Mouse (Mus musculus): Measurements from ENCODE around the gene Ccnyl1. TPM values are rescaled to one million over a fixed set of nuclear protein-coding genes. Genes with fewer than 3 reads are reported as not detected.

The Ccnyl1 gene
- polyA plus RNA-seq, 2 experiments = 1.4 to 4.2 TPM

GRCm38 (mm10) chr1:64712006-64712760 lies 21.9 kb downstream of the Ccnyl1 start:
- Histone ChIP-seq H3K9ac (replicated peaks) (no peak overlapping the region), H3K36me3 (replicated peaks; ENCODE audit: control insufficient read depth, insufficient read depth, low read depth) (no peaks in the 10 kb centered on the region), H3K4me3 (ENCODE audit: insufficient read depth in 1 of 2, low read depth in 2 of 2, low read length in 2 of 2) (no peak overlapping the region), H3K9me3 (ENCODE audit: control insufficient read depth, low read length) (no peaks in the 10 kb centered on the region), H3K4me2 (ENCODE audit: low read depth) (no peak overlapping the region), H3K4me1 (replicated peaks; ENCODE audit: control insufficient read depth in 2 of 2, insufficient read depth in 2 of 2, low read length in 1 of 2) (peaks cover 6 to 7% of the 10 kb centered on the region in 2 experiments), H3K27me3 (ENCODE audit: control insufficient read depth, insufficient read depth, low read length) (no peaks in the 10 kb centered on the region), H3K27ac (no peak overlapping the region)
- no peak for TF ChIP-seq EP300 (IDR thresholded peaks at IDR 0.05; ENCODE audit: low read depth)
- TF ChIP-seq CTCF (IDR thresholded peaks at IDR 0.05; ENCODE audit: low read depth) = no peak
- no peak for ATAC-seq (ENCODE audit: insufficient read depth)
- 82% methylated on average over 14 of the region's 14 CpGs for WGBS (ENCODE audit: insufficient replicate concordance)
- DNase-seq (ENCODE audit: low read depth in 3 of 3, low spot score in 3 of 3) = no peak

- Histone ChIP-seq H3K27ac (no peak overlapping the region), H3K4me3 (ENCODE audit: insufficient read depth in 1 of 2, low read depth in 2 of 2, low read length in 2 of 2) (no peak overlapping the region), H3K36me3 (replicated peaks; ENCODE audit: control insufficient read depth, insufficient read depth, low read depth) (no peaks in the 10 kb centered on the region), H3K4me2 (ENCODE audit: low read depth) (no peak overlapping the region), H3K9me3 (ENCODE audit: control insufficient read depth, low read length) (no peaks in the 10 kb centered on the region), H3K4me1 (replicated peaks; ENCODE audit: control insufficient read depth in 2 of 2, insufficient read depth in 2 of 2, low read length in 1 of 2) (peaks cover 4 to 6% of the 10 kb centered on the region in 2 experiments), H3K27me3 (ENCODE audit: control insufficient read depth, insufficient read depth, low read length) (no peaks in the 10 kb centered on the region), H3K9ac (replicated peaks) (peak overlapping the region; percentile 9; the same call in 1 of the 2 replicates)
- DNase-seq (ENCODE audit: low read depth in 3 of 3, low spot score in 3 of 3) = no peak
- ATAC-seq (ENCODE audit: insufficient read depth) = peak; percentile 75; the same call in 1 of the 2 replicates
- 51% methylated on average over 2 of the region's 2 CpGs for WGBS (ENCODE audit: insufficient replicate concordance)
- TF ChIP-seq CTCF (IDR thresholded peaks at IDR 0.05; ENCODE audit: low read depth) (no peak), EP300 (IDR thresholded peaks at IDR 0.05; ENCODE audit: low read depth) (no peak)
These were observed 25.2 kb downstream of the Ccnyl1 start for GRCm38 (mm10) chr1:64715458-64715857.

- no peak overlapping the region for H3K27ac ChIP-seq
- DNase-seq (ENCODE audit: low read depth in 3 of 3, low spot score in 3 of 3) (no peak), ATAC-seq (ENCODE audit: insufficient read depth) (no peak)
- no peaks in the 10 kb centered on the region for H3K27me3 ChIP-seq (ENCODE audit: control insufficient read depth, insufficient read depth, low read length)
- 75% methylated on average over 7 of the region's 7 CpGs for WGBS (ENCODE audit: insufficient replicate concordance)
- H3K4me1 ChIP-seq (replicated peaks; ENCODE audit: control insufficient read depth in 2 of 2, insufficient read depth in 2 of 2, low read length in 1 of 2) = peaks cover 4 to 6% of the 10 kb centered on the region in 2 experiments
- no peak overlapping the region for H3K9ac ChIP-seq (replicated peaks)
- no peaks in the 10 kb centered on the region for H3K36me3 ChIP-seq (replicated peaks; ENCODE audit: control insufficient read depth, insufficient read depth, low read depth)
- TF ChIP-seq CTCF (IDR thresholded peaks at IDR 0.05; ENCODE audit: low read depth) = no peak
- no peak for TF ChIP-seq EP300 (IDR thresholded peaks at IDR 0.05; ENCODE audit: low read depth)
- no peak overlapping the region for H3K4me3 ChIP-seq (ENCODE audit: insufficient read depth in 1 of 2, low read depth in 2 of 2, low read length in 2 of 2)
- no peak overlapping the region for H3K4me2 ChIP-seq (ENCODE audit: low read depth)
- no peaks in the 10 kb centered on the region for H3K9me3 ChIP-seq (ENCODE audit: control insufficient read depth, low read length)
These were observed 26.5 kb downstream of the Ccnyl1 start for GRCm38 (mm10) chr1:64716589-64717304.

- no peak for DNase-seq (ENCODE audit: low read depth in 3 of 3, low spot score in 3 of 3)
- no peaks in the 10 kb centered on the region for H3K9me3 ChIP-seq (ENCODE audit: control insufficient read depth, low read length)
- H3K4me2 ChIP-seq (ENCODE audit: low read depth) = no peak overlapping the region
- H3K4me3 ChIP-seq (ENCODE audit: insufficient read depth in 1 of 2, low read depth in 2 of 2, low read length in 2 of 2) = no peak overlapping the region
- H3K4me1 ChIP-seq (replicated peaks; ENCODE audit: control insufficient read depth in 2 of 2, insufficient read depth in 2 of 2, low read length in 1 of 2) = peaks cover 4 to 6% of the 10 kb centered on the region in 2 experiments
- no peak for TF ChIP-seq EP300 (IDR thresholded peaks at IDR 0.05; ENCODE audit: low read depth)
- TF ChIP-seq CTCF (IDR thresholded peaks at IDR 0.05; ENCODE audit: low read depth) = peak; percentile 86
- H3K27ac ChIP-seq = no peak overlapping the region
- peaks cover 2% of the 10 kb centered on the region; the same call in 1 of the 2 replicates for H3K36me3 ChIP-seq (replicated peaks; ENCODE audit: control insufficient read depth, insufficient read depth, low read depth)
- no peak overlapping the region for H3K9ac ChIP-seq (replicated peaks)
- no peaks in the 10 kb centered on the region for H3K27me3 ChIP-seq (ENCODE audit: control insufficient read depth, insufficient read depth, low read length)
- peak; percentile 61; the same call in 1 of the 2 replicates for ATAC-seq (ENCODE audit: insufficient read depth)
These were observed 27.2 kb downstream of the Ccnyl1 start for GRCm38 (mm10) chr1:64717504-64717903.

- Histone ChIP-seq H3K4me1 (replicated peaks; ENCODE audit: control insufficient read depth in 2 of 2, insufficient read depth in 2 of 2, low read length in 1 of 2) (no peaks in the 10 kb centered on the region), H3K9me3 (ENCODE audit: control insufficient read depth, low read length) (no peaks in the 10 kb centered on the region), H3K4me3 (ENCODE audit: insufficient read depth in 1 of 2, low read depth in 2 of 2, low read length in 2 of 2) (no peak overlapping the region), H3K36me3 (replicated peaks; ENCODE audit: control insufficient read depth, insufficient read depth, low read depth) (peaks cover 2% of the 10 kb centered on the region), H3K27me3 (ENCODE audit: control insufficient read depth, insufficient read depth, low read length) (no peaks in the 10 kb centered on the region), H3K4me2 (ENCODE audit: low read depth) (no peak overlapping the region), H3K9ac (replicated peaks) (no peak overlapping the region), H3K27ac (no peak overlapping the region)
- TF ChIP-seq EP300 (IDR thresholded peaks at IDR 0.05; ENCODE audit: low read depth) = no peak
- TF ChIP-seq CTCF (IDR thresholded peaks at IDR 0.05; ENCODE audit: low read depth) = no peak
- 82% methylated on average over 10 of the region's 10 CpGs for WGBS (ENCODE audit: insufficient replicate concordance)
- no peak for ATAC-seq (ENCODE audit: insufficient read depth)
- DNase-seq (ENCODE audit: low read depth in 3 of 3, low spot score in 3 of 3) = no peak
These were observed 30.9 kb downstream of the Ccnyl1 start for GRCm38 (mm10) chr1:64721034-64721587.

Data from liver, embryonic 14.5 days (tissue).